Comparison of ENCODE assay signal across 10 mouse cellular contexts in the genomic region with DNA sequence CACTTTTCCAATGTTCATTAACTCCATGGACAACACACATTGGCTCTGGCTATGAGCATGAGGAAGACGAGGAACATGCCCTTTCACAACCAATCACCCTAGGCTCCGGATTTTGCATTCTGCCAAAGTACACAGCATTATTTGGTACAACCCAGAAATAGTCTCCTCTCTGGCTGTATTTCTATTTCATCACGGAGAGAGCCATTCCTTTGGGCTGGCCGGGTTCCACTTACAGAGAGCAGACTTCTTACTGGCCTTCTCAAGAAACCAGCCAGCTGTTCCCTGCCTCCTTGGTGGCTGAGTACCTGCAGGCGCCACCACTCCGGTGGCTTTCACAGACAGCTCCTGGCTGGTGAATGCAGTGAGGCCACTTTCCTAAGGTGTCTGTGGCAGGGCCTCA. TPM values are rescaled to one million over a fixed set of nuclear protein-coding genes. Genes with fewer than 3 reads are reported as not detected.
DNase-seq lines count a peak whose midpoint lies in the region; ATAC-seq lines count a peak whose summit lies in the region.
"Had no signal": no experiment of that assay in that cellular context is flagged by ENCODE, and none has a peak within 500 bp of the region (broad histone marks: within the 10 kb centered on the region; RNA-seq: fewer than 3 reads in every experiment).

A gene (plus strand): TSS at position 330 of the 400 bp plus-strand sequence.

- H3K36me3 ChIP-seq in heart, embryonic 12.5 days: no peaks in the 10 kb centered on the region
- no peaks in the 10 kb centered on the region for H3K36me3 ChIP-seq in hindbrain, embryonic 16.5 days (ENCODE audit: control insufficient read depth, insufficient read depth, low read length)
- H3K36me3 ChIP-seq in liver, embryonic 12.5 days: peaks cover 9% of the 10 kb centered on the region

- peaks cover 63% of the 10 kb centered on the region for H3K27me3 ChIP-seq in heart, embryonic 12.5 days (replicated peaks)
- H3K27me3 ChIP-seq in hindbrain, embryonic 16.5 days (replicated peaks; ENCODE audit: control insufficient read depth, insufficient read depth, low read length): peaks cover 14% of the 10 kb centered on the region
- peaks cover 73% of the 10 kb centered on the region for H3K27me3 ChIP-seq in liver, embryonic 12.5 days (replicated peaks)
- H3K27me3 ChIP-seq: CH12.LX had no signal

- H3K4me1 ChIP-seq in heart, embryonic 12.5 days (replicated peaks): peaks cover 21% of the 10 kb centered on the region
- peaks cover 21% of the 10 kb centered on the region for H3K4me1 ChIP-seq in hindbrain, embryonic 16.5 days (ENCODE audit: control insufficient read depth, insufficient read depth, low read depth, low read length)
- H3K4me1 ChIP-seq in liver, embryonic 12.5 days: peaks cover 27% of the 10 kb centered on the region

- ATAC-seq in heart, embryonic 12.5 days (ENCODE audit: insufficient number of reproducible peaks, low FRiP score): no peak
- ATAC-seq in hindbrain, embryonic 16.5 days: no peak
- no peak for ATAC-seq in liver, embryonic 12.5 days
- no peak for ATAC-seq in erythroid progenitor cell, adult 5-6 weeks (replicated peaks; ENCODE audit: low FRiP score, poor library complexity, severe bottlenecking)

- no peak within 1 kb of the TSS for H3K4me3 ChIP-seq in heart, embryonic 12.5 days
- H3K4me3 ChIP-seq in hindbrain, embryonic 16.5 days (ENCODE audit: low read length): peak within 1 kb of the TSS; percentile 36
- no peak within 1 kb of the TSS for H3K4me3 ChIP-seq in liver, embryonic 12.5 days
- H3K4me3 ChIP-seq: erythroblast, embryonic 14.5 days had no signal

- peak; percentile 93 for DNase-seq in heart, adult 11 months
- peak; percentile 92 for DNase-seq in adipocyte (ENCODE audit: low spot score)
- no peak for DNase-seq in c-Kit-positive CD71-positive TER-119-positive erythroid progenitor cells, embryonic 14.5 days (ENCODE audit: low spot score)
- no peak for DNase-seq in adrenal gland, postnatal 14 days

- H3K4me2 ChIP-seq in heart, embryonic 12.5 days: no peak within 1 kb of the TSS
- peak within 1 kb of the TSS; percentile 58 for H3K4me2 ChIP-seq in hindbrain, embryonic 16.5 days (ENCODE audit: low read length)
- peak within 1 kb of the TSS; percentile 60; the same call in 1 of the 2 replicates for H3K4me2 ChIP-seq in liver, embryonic 12.5 days

- H3K27ac ChIP-seq in heart, embryonic 12.5 days (ENCODE audit: poor library complexity, severe bottlenecking): no peak within 1 kb of the TSS
- H3K27ac ChIP-seq in hindbrain, embryonic 16.5 days (ENCODE audit: low read depth, low read length): no peak within 1 kb of the TSS
- H3K27ac ChIP-seq in liver, embryonic 12.5 days: no peak within 1 kb of the TSS

- 58% methylated on average over 6 of the region's 6 CpGs for WGBS in heart, embryonic 12.5 days
- 66% methylated on average over 6 of the region's 6 CpGs for WGBS in hindbrain, embryonic 16.5 days
- WGBS in liver, embryonic 12.5 days (ENCODE audit: insufficient replicate concordance): 56% methylated on average over 6 of the region's 6 CpGs

- H3K9ac ChIP-seq in heart, embryonic 12.5 days: no peak within 1 kb of the TSS
- H3K9ac ChIP-seq in hindbrain, embryonic 16.5 days (ENCODE audit: low read depth, low read length): peak within 1 kb of the TSS; percentile 46
- H3K9ac ChIP-seq in liver, embryonic 12.5 days: no peak within 1 kb of the TSS

- no peaks in the 10 kb centered on the region for H3K9me3 ChIP-seq in heart, embryonic 12.5 days (replicated peaks)
- H3K9me3 ChIP-seq in hindbrain, embryonic 16.5 days (ENCODE audit: control insufficient read depth, low read length): no peaks in the 10 kb centered on the region
- H3K9me3 ChIP-seq in liver, embryonic 12.5 days (replicated peaks): no peaks in the 10 kb centered on the region

RNA-seq across cellular contexts. Expression of the gene that starts here (rescaled TPM):
- 0.41 and 1.1 TPM in 2 replicates for polyA plus RNA-seq in heart, embryonic 12.5 days (2016; fragmentation: Nextera tagmentation; extraction: Ambion mirVana)
- polyA plus RNA-seq in hindbrain, embryonic 16.5 days (2015; fragmentation: Nextera tagmentation; extraction: Ambion mirVana): 8.7 and 9.7 TPM in 2 replicates
- polyA plus RNA-seq in liver, embryonic 12.5 days (2016; fragmentation: Nextera tagmentation; extraction: Ambion mirVana): 1.5 and 1.8 TPM in 2 replicates
- 0.53 and 0.96 TPM in 2 replicates for total RNA-seq in adrenal gland, postnatal 14 days (2021)
- not detected in 2 replicates for total RNA-seq in erythroid progenitor cell, adult 5-6 weeks (2015; ENCODE audit: low replicate concordance)
- total RNA-seq in erythroid progenitor cell, adult 5-6 weeks (2017; ENCODE audit: low replicate concordance): not detected in 2 replicates
- polyA plus RNA-seq: erythroblast, embryonic 14.5 days had no signal

Comparison
In these comparisons a context has a peak if more than half of its experiments do, and no peak if none do; other contexts are left out.
1. DNase-seq: peak in heart, adult 11 months (single experiment) and adipocyte (single experiment); none in c-Kit-positive CD71-positive TER-119-positive erythroid progenitor cells, embryonic 14.5 days (single experiment) and adrenal gland, postnatal 14 days (single experiment).